Mouse (Mus musculus): ENCODE data around the gene Cnga3. TPM values are rescaled to one million over a fixed set of nuclear protein-coding genes. Genes with fewer than 3 reads are reported as not detected.

Cnga3 gene
- 0.05 TPM in 1 of 2 replicates, not detected in the other for polyA plus RNA-seq (2016; fragmentation: Nextera tagmentation; extraction: Ambion mirVana)

DNA sequence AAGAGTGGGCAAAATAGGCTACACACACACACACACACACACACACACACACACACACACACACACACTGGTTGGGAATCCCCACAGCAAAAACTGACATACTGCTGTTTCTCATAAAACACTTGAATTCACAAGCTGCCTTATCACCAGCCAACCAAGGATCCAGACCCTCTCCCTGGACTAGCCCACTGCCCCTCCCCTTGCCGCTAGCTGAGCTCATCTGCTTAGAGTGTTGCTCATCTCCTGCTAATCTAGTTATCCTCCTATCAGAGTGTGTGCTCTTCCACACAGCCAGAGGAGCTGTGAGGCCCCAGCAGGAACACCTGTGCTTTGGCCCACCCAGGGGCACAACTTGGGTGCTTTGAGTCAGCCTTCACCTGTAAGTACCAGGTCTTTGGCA is at the start of gene Cnga3:
Gene Cnga3 (plus strand): TSS at position 291 of the 400 bp plus-strand sequence.
- Histone ChIP-seq H3K36me3 (no peaks in the 10 kb centered on the region), H3K27ac (no peak within 1 kb of the TSS), H3K27me3 (ENCODE audit: insufficient read depth, poor library complexity, severe bottlenecking) (no peaks in the 10 kb centered on the region), H3K4me3 (no peak within 1 kb of the TSS), H3K9me3 (no peaks in the 10 kb centered on the region), H3K4me1 (replicated peaks) (peaks cover 8% of the 10 kb centered on the region; the same call in 1 of the 2 replicates)
- 76% methylated on average over 1 of the region's 1 CpGs for WGBS
- DNase-seq (ENCODE audit: low spot score), result no peak

DNA sequence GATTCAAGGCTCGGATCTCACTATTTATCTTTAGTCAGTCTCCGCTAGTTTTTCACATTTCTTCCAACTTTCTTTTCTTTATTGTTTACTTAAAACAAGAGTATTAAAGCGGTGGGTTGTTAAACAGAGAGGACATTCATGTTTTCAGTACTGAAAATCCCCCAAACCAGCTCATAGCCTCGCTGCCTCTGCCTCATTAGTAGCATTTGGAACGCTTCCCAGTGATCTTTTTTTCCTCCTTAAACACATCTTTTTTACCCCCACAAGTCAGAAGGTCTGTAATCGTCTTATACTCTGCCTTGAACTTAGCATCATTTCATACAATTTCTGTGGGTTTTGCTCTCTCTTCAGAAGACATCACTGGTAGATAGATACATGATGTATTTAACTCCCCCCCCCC is 48.2 kb upstream of the Cnga3 start:
- peaks cover 9% of the 10 kb centered on the region; the same call in 1 of the 2 replicates for H3K9me3 ChIP-seq
- no peaks in the 10 kb centered on the region for H3K4me1 ChIP-seq (replicated peaks)
- H3K27me3 ChIP-seq (ENCODE audit: insufficient read depth, poor library complexity, severe bottlenecking), result no peaks in the 10 kb centered on the region
- no peak overlapping the region for H3K4me3 ChIP-seq
- no peaks in the 10 kb centered on the region for H3K36me3 ChIP-seq
- DNase-seq (ENCODE audit: low spot score), result no peak
- H3K27ac ChIP-seq, result no peak overlapping the region
- 70% methylated on average over 6 of the region's 6 CpGs for WGBS

DNA sequence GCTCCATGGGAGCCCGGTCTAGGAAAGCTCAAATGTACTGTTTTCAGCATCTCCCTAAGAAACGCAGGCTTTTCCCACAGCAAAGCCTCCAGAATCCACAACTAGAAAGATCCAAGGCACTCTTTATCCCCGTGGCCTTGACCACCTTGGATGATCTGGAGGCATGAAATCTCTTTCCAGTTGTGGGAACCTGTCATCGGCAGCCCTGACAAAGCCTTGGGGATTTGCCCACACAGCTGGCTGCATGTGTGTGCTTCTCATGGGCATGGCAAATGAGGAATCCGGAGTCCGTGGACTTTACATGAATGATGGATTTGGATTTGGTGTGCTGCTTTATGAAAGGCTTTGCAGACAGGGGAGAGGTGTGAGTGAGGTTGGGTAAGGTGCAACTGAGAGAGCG is 46.3 kb upstream of the Cnga3 start:
- 85% methylated on average over 7 of the region's 7 CpGs for WGBS
- H3K9me3 ChIP-seq, result 0 out of 2 replicates have a peak, but pooled peaks cover 5% of the 10 kb centered on the region
- no peak overlapping the region for H3K27ac ChIP-seq
- no peaks in the 10 kb centered on the region for H3K4me1 ChIP-seq (replicated peaks)
- no peaks in the 10 kb centered on the region for H3K36me3 ChIP-seq
- H3K27me3 ChIP-seq (ENCODE audit: insufficient read depth, poor library complexity, severe bottlenecking), result no peaks in the 10 kb centered on the region
- DNase-seq (ENCODE audit: low spot score), result no peak
- no peak overlapping the region for H3K4me3 ChIP-seq

DNA sequence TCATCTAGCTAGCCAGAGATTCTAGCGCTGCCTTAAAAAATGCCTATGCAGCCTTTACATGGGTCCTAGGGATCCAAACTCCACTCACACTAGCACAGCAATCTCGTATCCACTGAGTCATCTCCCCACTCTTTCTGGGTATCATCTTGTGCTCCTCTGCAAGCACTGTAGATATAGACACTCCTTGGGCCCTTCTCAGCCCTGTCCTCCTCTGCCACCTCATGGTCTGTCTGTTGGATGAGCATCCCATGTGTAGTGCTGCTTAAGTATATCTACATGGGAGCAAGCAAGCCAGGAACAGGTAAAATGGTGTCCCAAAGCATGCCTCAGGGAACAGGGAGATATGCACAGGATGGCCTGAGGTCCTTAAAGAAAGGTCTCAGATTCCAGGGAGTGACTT is 36.4 kb upstream of the Cnga3 start:
- WGBS, result 94% methylated on average over 2 of the region's 2 CpGs
- H3K9me3 ChIP-seq, result no peaks in the 10 kb centered on the region
- no peaks in the 10 kb centered on the region for H3K27me3 ChIP-seq (ENCODE audit: insufficient read depth, poor library complexity, severe bottlenecking)
- DNase-seq (ENCODE audit: low spot score), result no peak
- H3K36me3 ChIP-seq, result no peaks in the 10 kb centered on the region
- no peak overlapping the region for H3K27ac ChIP-seq
- no peak overlapping the region for H3K4me3 ChIP-seq
- no peaks in the 10 kb centered on the region for H3K4me1 ChIP-seq (replicated peaks)

DNA sequence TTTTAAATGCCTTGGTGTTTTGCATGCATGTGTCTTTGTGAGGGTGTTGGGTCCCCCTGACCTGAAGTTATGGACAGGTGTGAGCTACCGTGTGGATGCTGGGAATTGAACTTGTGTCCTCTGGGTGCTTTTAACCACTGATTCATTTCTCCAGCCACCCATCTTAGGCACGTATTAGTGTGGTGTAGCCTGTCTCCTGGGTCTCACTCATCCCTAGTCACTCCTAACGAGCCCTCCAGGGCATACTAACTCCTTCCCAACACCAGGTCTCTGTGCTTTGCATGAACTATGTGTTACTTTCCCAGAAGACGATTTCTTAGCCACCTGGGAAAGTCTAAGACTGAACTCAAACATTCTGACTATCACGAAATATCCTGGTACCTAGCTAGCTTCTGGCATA is 34.4 kb upstream of the Cnga3 start:
- no peaks in the 10 kb centered on the region for H3K27me3 ChIP-seq (ENCODE audit: insufficient read depth, poor library complexity, severe bottlenecking)
- no peaks in the 10 kb centered on the region for H3K4me1 ChIP-seq (replicated peaks)
- 76% methylated on average over 5 of the region's 5 CpGs for WGBS
- no peak overlapping the region for H3K27ac ChIP-seq
- H3K9me3 ChIP-seq, result no peaks in the 10 kb centered on the region
- H3K36me3 ChIP-seq, result no peaks in the 10 kb centered on the region
- H3K4me3 ChIP-seq, result no peak overlapping the region
- no peak for DNase-seq (ENCODE audit: low spot score)

DNA sequence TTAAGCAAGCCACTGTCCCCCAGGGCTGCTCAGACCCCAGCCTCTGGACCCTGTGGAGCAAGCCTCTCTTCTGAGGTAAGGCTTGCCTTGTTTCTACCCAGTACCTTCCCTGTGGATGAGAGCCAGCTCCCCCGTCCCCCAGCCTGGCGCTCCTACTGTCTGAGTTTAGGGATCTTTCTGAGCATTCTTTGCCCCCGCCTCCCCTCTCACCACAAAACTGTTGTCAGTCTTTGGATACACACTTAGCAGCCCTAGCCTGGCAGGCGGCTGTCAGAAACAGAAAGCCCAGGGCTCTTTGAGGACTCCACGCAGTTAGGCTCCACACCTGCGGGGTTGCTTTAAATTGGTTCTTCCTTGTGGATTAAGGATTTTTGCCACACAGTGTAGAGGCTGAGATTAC is 27.2 kb upstream of the Cnga3 start:
- Histone ChIP-seq H3K27ac (no peak overlapping the region), H3K4me3 (no peak overlapping the region), H3K9me3 (no peaks in the 10 kb centered on the region), H3K27me3 (ENCODE audit: insufficient read depth, poor library complexity, severe bottlenecking) (0 out of 2 replicates have a peak, but pooled peaks cover 3% of the 10 kb centered on the region), H3K4me1 (replicated peaks) (0 out of 2 replicates have a peak, but pooled peaks cover 11% of the 10 kb centered on the region), H3K36me3 (no peaks in the 10 kb centered on the region)
- DNase-seq (ENCODE audit: low spot score), result no peak
- 66% methylated on average over 6 of the region's 6 CpGs for WGBS

DNA sequence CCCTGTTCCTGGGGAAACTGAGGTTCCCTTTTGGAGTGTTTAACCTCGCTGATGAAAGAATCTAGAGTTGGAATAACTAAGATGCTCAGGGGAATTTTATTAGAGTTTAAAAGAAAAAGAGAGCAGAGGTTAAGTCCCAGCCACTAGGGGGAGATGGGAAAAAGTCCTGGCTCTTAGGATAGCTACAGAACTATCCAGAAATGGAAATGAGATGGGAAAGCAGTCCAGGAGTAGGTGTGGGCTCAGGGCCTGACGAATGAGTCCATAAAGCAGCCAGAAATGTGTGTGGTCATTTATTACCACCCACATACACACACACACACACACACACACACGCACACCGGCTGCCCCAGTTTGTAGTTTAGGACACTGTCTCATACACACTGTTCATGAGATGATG is 19.6 kb upstream of the Cnga3 start:
- no peak overlapping the region for H3K4me3 ChIP-seq
- H3K27me3 ChIP-seq (ENCODE audit: insufficient read depth, poor library complexity, severe bottlenecking), result no peaks in the 10 kb centered on the region
- WGBS, result 66% methylated on average over 4 of the region's 4 CpGs
- DNase-seq (ENCODE audit: low spot score), result no peak
- no peaks in the 10 kb centered on the region for H3K4me1 ChIP-seq (replicated peaks)
- no peak overlapping the region for H3K27ac ChIP-seq
- no peaks in the 10 kb centered on the region for H3K9me3 ChIP-seq
- H3K36me3 ChIP-seq, result no peaks in the 10 kb centered on the region

DNA sequence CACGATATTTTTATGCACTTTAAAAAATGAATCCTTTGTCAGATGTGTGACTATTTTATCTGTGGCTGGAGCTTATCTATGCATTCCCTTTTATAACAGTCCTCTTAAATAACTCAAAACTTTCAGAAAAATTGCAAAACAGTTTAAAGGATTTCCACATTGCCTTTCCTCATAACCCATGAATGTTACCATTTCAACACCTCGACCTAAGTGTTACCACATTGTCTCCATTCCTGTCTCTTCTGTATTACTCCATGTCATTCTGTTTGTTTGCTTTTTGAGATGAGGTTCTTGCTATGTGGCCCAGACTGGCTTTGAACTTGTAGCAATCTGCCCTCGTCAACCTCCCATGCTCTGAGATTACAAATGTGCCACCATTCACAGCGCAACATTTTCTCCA is 12.8 kb upstream of the Cnga3 start:
- Histone ChIP-seq H3K4me3 (no peak overlapping the region), H3K9me3 (peaks cover 4% of the 10 kb centered on the region; the same call in 1 of the 2 replicates), H3K4me1 (replicated peaks) (no peaks in the 10 kb centered on the region), H3K27ac (no peak overlapping the region), H3K36me3 (no peaks in the 10 kb centered on the region), H3K27me3 (ENCODE audit: insufficient read depth, poor library complexity, severe bottlenecking) (no peaks in the 10 kb centered on the region)
- WGBS, result 91% methylated on average over 4 of the region's 4 CpGs
- no peak for DNase-seq (ENCODE audit: low spot score)

DNA sequence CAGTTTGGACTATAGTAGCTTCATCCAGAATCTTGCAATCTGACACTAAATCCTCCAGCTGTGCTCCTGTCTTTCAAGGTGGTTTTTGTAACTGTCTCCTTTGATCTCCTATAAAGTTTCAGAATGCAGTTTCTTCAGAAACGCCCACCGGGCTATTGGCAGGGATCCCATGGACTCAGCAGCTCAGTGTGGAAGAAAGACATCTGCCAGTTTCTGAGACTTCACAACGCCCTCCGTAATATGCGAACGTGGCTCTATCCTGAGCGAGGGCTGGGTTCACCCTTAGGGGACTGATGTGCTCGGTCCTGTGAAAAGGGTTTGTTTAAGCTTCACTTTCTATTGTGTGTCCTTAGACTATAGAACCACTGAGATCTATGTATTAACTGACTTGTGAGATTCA is 6.5 kb upstream of the Cnga3 start:
- 89% methylated on average over 8 of the region's 8 CpGs for WGBS

DNA sequence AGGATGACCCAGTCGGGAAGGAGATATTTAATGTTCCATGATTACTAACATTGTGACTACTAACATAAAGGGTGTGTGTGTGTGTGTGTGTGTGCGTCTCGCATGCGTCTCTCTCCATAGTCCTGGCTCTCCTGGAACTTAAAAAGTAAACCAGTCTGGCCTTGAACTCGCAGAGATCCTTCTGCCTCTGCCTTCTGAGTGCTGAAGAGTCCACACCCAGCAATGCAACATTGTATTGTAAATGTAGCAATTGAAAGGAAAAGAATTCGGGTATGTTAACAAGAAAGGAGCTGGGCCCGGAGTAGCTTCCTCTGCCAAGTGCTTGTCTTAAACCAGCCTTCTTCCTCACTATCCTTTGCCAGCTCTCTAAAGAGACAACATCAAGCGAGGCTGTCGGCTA is 1.9 kb upstream of the Cnga3 start:
- no peaks in the 10 kb centered on the region for H3K4me1 ChIP-seq (replicated peaks)
- no peak overlapping the region for H3K27ac ChIP-seq
- DNase-seq (ENCODE audit: low spot score), result no peak
- no peaks in the 10 kb centered on the region for H3K27me3 ChIP-seq (ENCODE audit: insufficient read depth, poor library complexity, severe bottlenecking)
- H3K36me3 ChIP-seq, result no peaks in the 10 kb centered on the region
- no peaks in the 10 kb centered on the region for H3K9me3 ChIP-seq
- WGBS, result 91% methylated on average over 9 of the region's 9 CpGs
- no peak overlapping the region for H3K4me3 ChIP-seq

More for the DNA sequence above, 6.5 kb upstream of the Cnga3 start:
- Histone ChIP-seq H3K27me3 (ENCODE audit: insufficient read depth, poor library complexity, severe bottlenecking) (no peaks in the 10 kb centered on the region), H3K4me3 (no peak overlapping the region), H3K9me3 (peaks cover 4% of the 10 kb centered on the region; the same call in 1 of the 2 replicates), H3K27ac (no peak overlapping the region), H3K4me1 (replicated peaks) (no peaks in the 10 kb centered on the region), H3K36me3 (no peaks in the 10 kb centered on the region)
- no peak for DNase-seq (ENCODE audit: low spot score)

DNA sequence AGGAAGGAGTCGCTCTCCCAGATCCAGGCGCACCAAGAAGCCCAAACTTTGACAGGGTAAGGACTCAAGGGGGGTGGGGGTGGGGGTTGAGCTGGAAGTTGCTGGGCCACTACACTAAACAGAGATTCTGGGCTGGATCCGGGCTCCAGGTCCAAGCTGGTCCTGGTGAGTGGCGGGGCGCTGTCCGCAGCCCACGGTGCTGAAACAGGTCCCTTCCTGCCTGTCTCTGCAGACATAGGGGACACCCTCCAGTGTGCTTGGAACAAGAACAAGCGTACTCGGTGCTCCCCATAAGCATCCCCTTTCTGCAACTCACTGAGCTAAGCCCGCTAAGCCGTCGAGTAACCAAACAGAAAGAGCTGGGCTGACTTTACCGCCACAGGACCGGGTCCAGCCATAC is 4.2 kb downstream of the Cnga3 start:
- Histone ChIP-seq H3K4me3 (no peak overlapping the region), H3K27me3 (ENCODE audit: insufficient read depth, poor library complexity, severe bottlenecking) (no peaks in the 10 kb centered on the region), H3K36me3 (no peaks in the 10 kb centered on the region), H3K27ac (no peak overlapping the region), H3K9me3 (no peaks in the 10 kb centered on the region), H3K4me1 (replicated peaks) (peaks cover 22% of the 10 kb centered on the region)
- peak; percentile 65 for DNase-seq (ENCODE audit: low spot score)
- 7% methylated on average over 14 of the region's 14 CpGs for WGBS

DNA sequence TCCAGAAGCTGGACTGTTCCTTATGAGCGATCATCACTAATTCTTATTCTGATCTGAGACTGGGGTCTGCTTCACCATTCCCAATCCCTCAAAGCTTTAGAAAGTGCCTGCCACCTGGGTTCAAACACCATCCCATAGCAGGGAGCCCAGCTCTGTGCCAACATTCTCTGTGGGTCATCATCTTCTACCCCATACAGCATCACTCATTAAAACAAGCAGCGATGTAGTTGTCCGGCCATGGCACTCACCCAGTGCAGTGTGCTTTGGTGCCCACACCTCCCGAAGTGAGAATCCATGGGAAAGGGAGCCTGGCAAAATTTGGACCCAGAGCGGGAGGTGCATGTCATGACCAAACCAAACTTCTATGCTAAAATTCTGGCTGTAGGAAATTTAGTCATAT is 5.4 kb downstream of the Cnga3 start:
- 89% methylated on average over 5 of the region's 5 CpGs for WGBS
- peaks cover 22% of the 10 kb centered on the region for H3K4me1 ChIP-seq (replicated peaks)
- no peak for DNase-seq (ENCODE audit: low spot score)
- H3K9me3 ChIP-seq, result no peaks in the 10 kb centered on the region
- H3K36me3 ChIP-seq, result no peaks in the 10 kb centered on the region
- H3K4me3 ChIP-seq, result no peak overlapping the region
- no peak overlapping the region for H3K27ac ChIP-seq
- no peaks in the 10 kb centered on the region for H3K27me3 ChIP-seq (ENCODE audit: insufficient read depth, poor library complexity, severe bottlenecking)

DNA sequence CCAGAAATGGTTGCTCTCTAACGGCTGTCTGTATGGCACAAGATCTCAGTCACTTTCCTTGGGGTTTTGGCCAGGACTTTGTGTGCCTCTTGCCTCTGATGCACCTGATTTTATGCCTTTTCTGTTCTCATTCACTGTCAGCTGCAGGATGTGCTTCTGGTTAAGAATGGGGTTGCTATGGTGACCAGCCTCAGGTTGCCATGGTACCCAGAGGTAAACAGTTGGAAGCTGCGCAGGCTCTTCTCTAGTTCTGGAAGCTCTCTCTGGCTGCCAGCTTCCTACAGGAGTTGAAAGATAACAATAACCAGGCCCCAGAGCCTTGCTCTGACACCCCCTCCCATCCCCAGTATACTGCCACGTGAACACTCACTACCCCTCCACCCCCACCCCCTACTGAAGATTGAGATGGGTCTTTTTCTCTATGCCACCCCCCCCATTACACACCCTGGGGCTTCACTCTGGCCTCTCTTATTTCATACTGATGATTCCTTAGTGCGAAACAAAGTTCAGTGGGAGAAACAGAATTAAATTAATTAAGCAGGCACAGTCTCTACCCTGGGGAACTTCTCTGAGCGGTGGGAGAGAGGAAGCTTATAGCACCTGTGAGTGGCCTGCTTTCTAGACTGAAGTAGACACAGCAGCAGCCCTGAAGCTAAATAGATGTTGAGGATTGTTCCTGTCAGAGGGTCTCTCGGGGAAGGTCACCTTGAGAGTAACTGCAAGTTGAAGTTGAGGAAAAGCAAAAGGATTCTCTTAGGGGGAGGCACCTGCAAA is 6.1 kb downstream of the Cnga3 start:
- Histone ChIP-seq H3K9me3 (no peaks in the 10 kb centered on the region), H3K4me3 (no peak overlapping the region), H3K36me3 (no peaks in the 10 kb centered on the region), H3K27ac (no peak overlapping the region), H3K27me3 (ENCODE audit: insufficient read depth, poor library complexity, severe bottlenecking) (no peaks in the 10 kb centered on the region), H3K4me1 (replicated peaks) (peaks cover 22% of the 10 kb centered on the region)
- 48% methylated on average over 6 of the region's 6 CpGs for WGBS
- peak; percentile 56 for DNase-seq (ENCODE audit: low spot score)

Data from hindbrain, embryonic 10.5 days (tissue).